Mouse (Mus musculus): ENCODE measurements at regions not wholly inside any gene's neighbourhood (a gene's known extent, or its start where the extent isn't known, plus 50 kb on each side); places are given as distances from the start of the nearest gene placed in this dataset.

DNA sequence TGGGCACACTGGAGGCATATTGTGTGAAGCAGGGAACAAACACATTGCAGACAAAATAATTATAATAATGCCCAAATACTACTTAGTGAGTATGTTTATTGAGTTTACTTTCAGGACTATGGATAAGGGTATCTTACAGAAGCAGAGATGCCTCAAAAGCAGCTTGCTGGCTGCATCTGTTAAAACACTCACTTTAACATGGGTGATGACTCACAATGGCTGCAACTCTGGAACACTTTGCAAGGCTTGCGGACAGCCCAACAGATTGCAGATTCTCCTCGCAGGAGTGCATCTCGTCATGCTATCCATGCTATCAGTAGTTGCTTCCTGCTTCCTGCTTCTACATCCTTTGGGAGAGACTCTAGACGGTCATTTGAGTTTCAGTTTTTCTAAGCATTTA, 373.2 kb upstream of the Arpp21 start:
- H3K4me1 ChIP-seq (ENCODE audit: control insufficient read depth, insufficient read depth, low read length) = no peaks in the 10 kb centered on the region
- 48% methylated on average over 4 of the region's 4 CpGs for WGBS
- TF ChIP-seq CTCF (IDR thresholded peaks at IDR 0.05; ENCODE audit: insufficient read depth, low read depth, low read length) (no peak), POLR2A (IDR thresholded peaks at IDR 0.05; ENCODE audit: insufficient read depth, low read depth, low read length) (no peak)

DNA sequence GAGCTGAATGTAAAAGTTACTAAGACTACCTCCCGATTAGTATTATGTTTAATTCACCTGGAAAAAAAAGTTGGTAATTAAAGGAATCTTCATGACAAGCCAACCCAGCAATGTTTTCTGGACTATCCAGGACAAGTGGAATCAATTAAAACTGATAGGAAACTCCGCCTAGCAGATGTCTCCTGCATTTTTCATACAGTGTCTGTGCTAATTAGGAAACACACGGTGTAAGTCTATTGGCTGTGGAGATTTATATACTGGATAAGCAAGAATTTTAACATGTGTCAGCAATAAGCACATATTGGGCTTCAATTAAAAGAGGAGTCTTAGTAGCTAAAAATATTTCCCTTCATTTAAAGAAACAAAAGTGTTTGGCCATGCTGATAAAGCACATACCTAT, 371.5 kb upstream of the Arpp21 start:
- 89% methylated on average over 3 of the region's 3 CpGs for WGBS
- Histone ChIP-seq H3K27ac (ENCODE audit: insufficient read depth, low read depth, low read length) (no peak overlapping the region), H3K4me1 (ENCODE audit: control insufficient read depth, insufficient read depth, low read length) (no peaks in the 10 kb centered on the region), H3K4me3 (ENCODE audit: insufficient read depth, low read depth, low read length) (no peak overlapping the region)
- no peak for TF ChIP-seq CTCF (IDR thresholded peaks at IDR 0.05; ENCODE audit: insufficient read depth, low read depth, low read length)
- TF ChIP-seq POLR2A (IDR thresholded peaks at IDR 0.05; ENCODE audit: insufficient read depth, low read depth, low read length) = no peak

More for the DNA sequence above, 373.2 kb upstream of the Arpp21 start:
- Histone ChIP-seq H3K27ac (ENCODE audit: insufficient read depth, low read depth, low read length) (no peak overlapping the region), H3K4me3 (ENCODE audit: insufficient read depth, low read depth, low read length) (no peak overlapping the region)

DNA sequence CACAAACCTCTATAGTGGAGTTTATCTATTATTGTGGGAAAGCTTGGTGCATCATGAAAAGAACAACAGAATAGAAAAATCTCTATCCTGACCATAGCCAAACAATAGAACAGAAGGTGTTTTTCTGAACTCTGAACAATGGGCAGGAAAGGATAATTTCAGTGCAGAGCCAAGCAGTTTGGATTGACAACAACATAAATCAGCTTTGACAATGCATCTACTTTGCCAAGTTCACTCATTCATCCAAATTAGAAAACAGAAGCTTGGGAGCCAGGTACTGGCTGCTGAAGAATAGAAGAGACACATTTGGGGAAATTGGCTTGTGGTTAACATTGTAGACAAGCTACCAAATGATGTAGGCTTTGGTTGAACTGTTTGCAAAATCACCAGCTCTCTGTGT, 360.0 kb upstream of the Arpp21 start:
- no peaks in the 10 kb centered on the region for H3K4me1 ChIP-seq (ENCODE audit: control insufficient read depth, insufficient read depth, low read length)
- H3K4me3 ChIP-seq (ENCODE audit: insufficient read depth, low read depth, low read length) = no peak overlapping the region
- no peak overlapping the region for H3K27ac ChIP-seq (ENCODE audit: insufficient read depth, low read depth, low read length)
- TF ChIP-seq CTCF (IDR thresholded peaks at IDR 0.05; ENCODE audit: insufficient read depth, low read depth, low read length) (no peak), POLR2A (IDR thresholded peaks at IDR 0.05; ENCODE audit: insufficient read depth, low read depth, low read length) (no peak)

DNA sequence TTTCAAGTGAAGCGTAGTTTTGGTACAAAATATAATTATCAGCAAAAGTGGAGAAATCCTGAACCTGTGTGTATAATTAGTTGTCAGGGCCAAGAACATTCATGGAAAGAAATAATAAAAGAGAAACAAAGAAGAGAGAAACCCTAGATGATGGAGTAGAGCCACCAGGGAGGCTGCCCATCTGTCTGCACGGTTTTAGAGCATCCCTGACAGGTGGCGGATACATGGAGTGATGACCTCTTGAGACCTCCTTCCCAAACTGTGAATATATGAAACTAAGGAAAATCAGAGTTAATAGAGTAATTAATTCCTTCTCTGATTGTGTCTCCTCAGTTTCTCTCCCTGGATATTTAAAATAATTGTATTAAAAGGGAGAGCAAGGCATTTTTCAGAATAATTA, 354.5 kb upstream of the Arpp21 start:
- no peak overlapping the region for H3K4me3 ChIP-seq (ENCODE audit: insufficient read depth, low read depth, low read length)
- TF ChIP-seq POLR2A (IDR thresholded peaks at IDR 0.05; ENCODE audit: insufficient read depth, low read depth, low read length) (no peak), CTCF (IDR thresholded peaks at IDR 0.05; ENCODE audit: insufficient read depth, low read depth, low read length) (no peak)
- WGBS = 80% methylated on average over 3 of the region's 3 CpGs
- H3K4me1 ChIP-seq (ENCODE audit: control insufficient read depth, insufficient read depth, low read length) = no peaks in the 10 kb centered on the region
- no peak overlapping the region for H3K27ac ChIP-seq (ENCODE audit: insufficient read depth, low read depth, low read length)

DNA sequence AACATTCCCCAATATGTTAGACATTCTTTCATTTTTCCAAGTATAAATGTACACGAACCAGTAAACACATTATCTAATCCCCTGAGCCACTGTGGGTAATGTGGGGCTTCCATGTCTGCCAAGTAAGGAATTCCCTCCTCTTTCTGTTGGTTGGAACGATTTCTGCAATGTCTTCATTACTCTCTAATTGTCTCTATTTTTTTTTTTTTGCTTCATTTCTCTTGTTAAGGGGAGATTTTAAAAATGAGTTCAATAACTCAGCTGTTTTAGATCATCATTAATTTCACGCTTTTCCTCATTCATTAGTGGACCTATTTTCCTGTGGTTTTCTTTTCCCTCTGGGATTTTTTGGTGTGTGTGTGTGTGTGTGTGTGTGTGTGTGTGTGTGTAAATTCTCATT, 337.6 kb upstream of the Arpp21 start:
- Histone ChIP-seq H3K4me3 (ENCODE audit: insufficient read depth, low read depth, low read length) (no peak overlapping the region), H3K4me1 (ENCODE audit: control insufficient read depth, insufficient read depth, low read length) (no peaks in the 10 kb centered on the region), H3K27ac (ENCODE audit: insufficient read depth, low read depth, low read length) (no peak overlapping the region)
- 59% methylated on average over 3 of the region's 3 CpGs for WGBS
- TF ChIP-seq POLR2A (IDR thresholded peaks at IDR 0.05; ENCODE audit: insufficient read depth, low read depth, low read length) (no peak), CTCF (IDR thresholded peaks at IDR 0.05; ENCODE audit: insufficient read depth, low read depth, low read length) (no peak)

DNA sequence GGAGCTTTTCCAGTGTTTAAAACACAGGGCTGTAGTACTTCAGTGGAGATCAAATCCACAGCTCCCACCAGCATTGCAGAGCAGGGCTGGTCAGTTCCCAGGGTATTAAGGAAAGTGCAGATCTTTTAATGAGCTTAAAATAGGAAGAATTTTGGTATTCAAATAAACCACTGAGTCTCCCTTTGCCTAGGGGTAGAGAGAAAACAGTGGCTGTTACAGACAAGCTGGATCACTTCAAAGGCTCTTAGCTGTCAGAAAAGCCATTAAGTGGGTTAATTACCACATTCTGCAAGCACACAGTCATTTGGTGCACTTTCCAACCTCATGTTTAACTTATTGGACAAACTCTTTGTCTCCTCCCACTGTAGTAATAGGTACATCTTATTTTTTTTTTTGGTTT, 325.6 kb upstream of the Arpp21 start:
- Histone ChIP-seq H3K27ac (ENCODE audit: insufficient read depth, low read depth, low read length) (no peak overlapping the region), H3K4me1 (ENCODE audit: control insufficient read depth, insufficient read depth, low read length) (no peaks in the 10 kb centered on the region), H3K4me3 (ENCODE audit: insufficient read depth, low read depth, low read length) (no peak overlapping the region)
- TF ChIP-seq CTCF (IDR thresholded peaks at IDR 0.05; ENCODE audit: insufficient read depth, low read depth, low read length) = no peak
- TF ChIP-seq POLR2A (IDR thresholded peaks at IDR 0.05; ENCODE audit: insufficient read depth, low read depth, low read length) = no peak

DNA sequence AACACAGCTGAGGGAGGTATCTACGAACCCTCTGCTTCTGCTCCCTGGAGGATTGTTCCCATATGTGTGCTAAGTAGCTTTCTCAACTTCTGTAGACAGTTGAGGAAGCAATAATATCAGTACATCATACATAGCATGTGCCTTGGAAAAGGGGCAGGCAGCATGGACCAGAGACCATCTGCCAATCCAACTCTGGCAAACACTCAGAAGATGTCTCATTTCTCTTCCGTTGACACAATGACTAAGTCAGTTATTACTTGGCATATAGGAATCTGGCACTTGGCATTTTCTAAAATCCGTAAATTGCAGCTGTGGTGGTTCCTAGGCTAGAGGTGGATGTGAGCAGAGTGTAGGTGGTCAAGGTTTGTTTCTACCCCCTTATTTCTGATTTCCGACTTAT, 324.5 kb upstream of the Arpp21 start:
- H3K27ac ChIP-seq (ENCODE audit: insufficient read depth, low read depth, low read length) = no peak overlapping the region
- H3K4me3 ChIP-seq (ENCODE audit: insufficient read depth, low read depth, low read length) = no peak overlapping the region
- whole genome bisulfite sequencing = 91% methylated on average over 4 of the region's 4 CpGs
- TF ChIP-seq CTCF (IDR thresholded peaks at IDR 0.05; ENCODE audit: insufficient read depth, low read depth, low read length) (no peak), POLR2A (IDR thresholded peaks at IDR 0.05; ENCODE audit: insufficient read depth, low read depth, low read length) (no peak)
- H3K4me1 ChIP-seq (ENCODE audit: control insufficient read depth, insufficient read depth, low read length) = no peaks in the 10 kb centered on the region

DNA sequence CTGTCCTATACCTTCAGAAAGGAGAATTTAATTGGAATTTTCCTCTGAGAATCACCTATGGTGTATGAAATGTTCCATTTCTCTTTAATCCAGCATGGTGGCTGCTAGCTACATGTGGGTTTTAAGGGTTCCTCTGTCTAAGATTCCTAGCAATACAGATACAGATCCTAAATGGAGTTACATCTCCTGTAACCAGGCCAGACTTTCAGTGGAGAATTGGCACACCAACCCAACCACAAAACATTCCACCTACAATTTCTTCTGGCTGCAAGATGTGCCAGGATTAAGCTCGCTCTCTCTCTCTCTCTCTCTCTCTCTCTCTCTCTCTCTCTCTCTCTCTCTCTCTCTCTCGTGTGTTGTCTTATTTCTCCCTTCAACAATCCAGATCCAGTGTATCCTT, 302.2 kb upstream of the Arpp21 start:
- no peak for TF ChIP-seq POLR2A (IDR thresholded peaks at IDR 0.05; ENCODE audit: insufficient read depth, low read depth, low read length)
- TF ChIP-seq CTCF (IDR thresholded peaks at IDR 0.05; ENCODE audit: insufficient read depth, low read depth, low read length) = no peak
- H3K4me3 ChIP-seq (ENCODE audit: insufficient read depth, low read depth, low read length) = no peak overlapping the region
- no peaks in the 10 kb centered on the region for H3K4me1 ChIP-seq (ENCODE audit: control insufficient read depth, insufficient read depth, low read length)

DNA sequence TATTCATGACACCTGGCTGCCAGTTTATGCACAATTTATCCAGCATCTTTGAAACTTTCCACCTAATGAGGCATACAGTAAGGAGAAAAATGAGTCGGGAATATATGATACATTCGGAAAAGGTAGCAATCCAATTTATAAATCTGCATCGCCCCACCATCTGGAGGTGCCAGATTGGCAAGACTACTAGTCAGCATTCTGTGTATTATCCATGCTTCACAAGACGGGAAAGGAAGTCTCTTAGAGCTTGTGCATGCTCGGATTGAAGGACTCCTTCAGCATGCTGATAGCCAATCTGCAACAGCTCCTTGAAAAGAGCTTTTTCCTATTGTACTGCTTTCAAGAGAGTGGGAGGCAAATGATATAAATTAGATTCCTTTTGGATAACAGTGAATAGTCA, 289.6 kb upstream of the Arpp21 start:
- Histone ChIP-seq H3K4me3 (ENCODE audit: insufficient read depth, low read depth, low read length) (no peak overlapping the region), H3K4me1 (ENCODE audit: control insufficient read depth, insufficient read depth, low read length) (no peaks in the 10 kb centered on the region), H3K27ac (ENCODE audit: insufficient read depth, low read depth, low read length) (no peak overlapping the region)
- WGBS = 37% methylated on average over 5 of the region's 5 CpGs
- no peak for TF ChIP-seq CTCF (IDR thresholded peaks at IDR 0.05; ENCODE audit: insufficient read depth, low read depth, low read length)
- no peak for TF ChIP-seq POLR2A (IDR thresholded peaks at IDR 0.05; ENCODE audit: insufficient read depth, low read depth, low read length)

More for the DNA sequence above, 302.2 kb upstream of the Arpp21 start:
- WGBS = 75% methylated on average over 2 of the region's 2 CpGs
- no peak overlapping the region for H3K27ac ChIP-seq (ENCODE audit: insufficient read depth, low read depth, low read length)

DNA sequence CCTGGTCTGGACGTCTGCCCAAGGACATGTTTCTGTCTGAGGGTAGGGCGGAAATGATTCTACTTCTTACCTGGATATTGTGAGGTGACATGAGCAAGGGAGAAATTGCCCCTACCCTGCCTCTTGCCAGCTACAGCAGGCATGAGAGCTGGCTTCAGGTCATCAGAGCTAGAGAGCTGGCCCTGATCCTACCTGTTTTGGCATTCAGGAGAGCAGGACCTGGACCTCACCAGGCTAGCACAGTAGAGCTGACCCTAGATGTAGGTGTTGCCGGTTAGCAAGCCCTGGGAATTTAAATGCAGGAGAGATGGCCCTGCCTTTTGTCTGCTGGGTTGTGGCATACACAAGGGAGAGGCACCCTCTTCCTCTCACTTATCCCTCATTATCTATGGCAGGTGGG, 287.5 kb upstream of the Arpp21 start:
- H3K4me1 ChIP-seq (ENCODE audit: control insufficient read depth, insufficient read depth, low read length) = no peaks in the 10 kb centered on the region
- WGBS = 93% methylated on average over 3 of the region's 3 CpGs
- H3K27ac ChIP-seq (ENCODE audit: insufficient read depth, low read depth, low read length) = no peak overlapping the region
- TF ChIP-seq POLR2A (IDR thresholded peaks at IDR 0.05; ENCODE audit: insufficient read depth, low read depth, low read length) (no peak), CTCF (IDR thresholded peaks at IDR 0.05; ENCODE audit: insufficient read depth, low read depth, low read length) (no peak)
- H3K4me3 ChIP-seq (ENCODE audit: insufficient read depth, low read depth, low read length) = no peak overlapping the region

Measured in olfactory bulb, adult 2 months (tissue).